Mouse (Mus musculus) MEL (cell line): ENCODE results near the gene Ehf. TPM values are rescaled to one million over a fixed set of nuclear protein-coding genes. Genes with fewer than 3 reads are reported as not detected.

Experiments used
- DNase-seq: peaks from one replicate; pipeline ENCODE4 v3.0.0; 2011; ENCODE audit warnings: low read depth, low spot score
- H3K27ac ChIP-seq: 2 replicates; pipeline ENCODE4 v1.5.1; 2012; ENCODE audit warnings: low read depth, mild to moderate bottlenecking, control low read depth, low read length, moderate library complexity; ENCODE audit not compliant: control insufficient read depth
- H3K27me3 ChIP-seq, 2 experiments: fragments of 150-350 bp in 1 of 2; sonication (generic) in 1 of 2; 2 replicates each; pipeline ENCODE4 v1.6.1; 2012; ENCODE audit warnings: low read length in 2 of 2, mild to moderate bottlenecking in 2 of 2, improper control_type of control experiment in 1 of 2, moderate library complexity in 1 of 2; ENCODE audit not compliant: insufficient read depth in 2 of 2, control insufficient read depth in 1 of 2
- H3K36me3 ChIP-seq, 2 experiments: 2 replicates each; pipeline ENCODE4 v1.6.1; 2012 to 2014; ENCODE audit warnings: low read length in 2 of 2, improper control_type of control experiment in 1 of 2, inconsistent platforms in 1 of 2, mild to moderate bottlenecking in 1 of 2; ENCODE audit not compliant: insufficient read depth in 2 of 2, control insufficient read depth in 1 of 2
- H3K4me1 ChIP-seq, 2 experiments: fragments of 150-350 bp in 1 of 2; sonication (generic) in 1 of 2; 2 replicates each; pipeline ENCODE4 v1.6.1; 2012; ENCODE audit warnings: low read length in 2 of 2, improper control_type of control experiment in 1 of 2, mild to moderate bottlenecking in 1 of 2; ENCODE audit not compliant: insufficient read depth in 2 of 2, control insufficient read depth in 1 of 2
- H3K4me3 ChIP-seq, 2 experiments: fragments of 150-350 bp in 1 of 2; sonication (generic) in 1 of 2; 2 replicates each; pipeline ENCODE4 v1.5.1; 2012; ENCODE audit warnings: low read depth in 2 of 2, low read length in 2 of 2, mild to moderate bottlenecking in 2 of 2, moderate library complexity in 2 of 2, control low read depth in 1 of 2, improper control_type of control experiment in 1 of 2; ENCODE audit not compliant: control insufficient read depth in 1 of 2, insufficient read depth in 1 of 2
- H3K79me2 ChIP-seq: 2 replicates; pipeline ENCODE4 v1.6.1; 2012; ENCODE audit warnings: mild to moderate bottlenecking, low read length, moderate library complexity; ENCODE audit not compliant: control insufficient read depth, poor library complexity, insufficient read depth
- H3K9ac ChIP-seq: 2 replicates; pipeline ENCODE4 v1.6.1; 2012; ENCODE audit warnings: low read depth, mild to moderate bottlenecking, control low read depth, low read length, moderate library complexity; ENCODE audit not compliant: control insufficient read depth, poor library complexity, severe bottlenecking
- H3K9me3 ChIP-seq: fragments of 150-350 bp; sonication (generic); replicated peaks from 2 replicates; pipeline ENCODE4 v1.6.1; 2012; ENCODE audit warnings: mild to moderate bottlenecking, low read length, improper control_type of control experiment, moderate library complexity; ENCODE audit not compliant: insufficient read depth
- BHLHE40 ChIP-seq: IDR thresholded peaks from 2 replicates; pipeline ENCODE4 v1.6.1; 2012; ENCODE audit warnings: low read depth, mild to moderate bottlenecking, inconsistent platforms, low read length, improper control_type of control experiment, borderline replicate concordance
- CHD2 ChIP-seq: IDR thresholded peaks from 2 replicates; pipeline ENCODE4 v1.6.1; 2011; ENCODE audit warnings: low read length, improper control_type of control experiment
- ELF1 ChIP-seq: IDR thresholded peaks from 2 replicates; pipeline ENCODE4 v1.6.1; 2014; ENCODE audit warnings: low read depth, mild to moderate bottlenecking, inconsistent platforms, low read length, improper control_type of control experiment, moderate library complexity
- EP300 ChIP-seq, 2 experiments: IDR thresholded peaks; 2 replicates each; pipeline ENCODE4 v1.6.1; 2011; ENCODE audit warnings: improper control_type of control experiment in 2 of 2, low read length in 2 of 2, low read depth in 1 of 2, mild to moderate bottlenecking in 1 of 2
- GATA1 ChIP-seq: IDR thresholded peaks from 2 replicates; pipeline ENCODE4 v1.6.1; 2011; ENCODE audit warnings: low read depth, low read length, improper control_type of control experiment
- HCFC1 ChIP-seq: IDR thresholded peaks from 2 replicates; pipeline ENCODE4 v1.6.1; 2012; ENCODE audit warnings: low read depth, mild to moderate bottlenecking, inconsistent platforms, low read length, improper control_type of control experiment, moderate library complexity
- MAFK ChIP-seq: IDR thresholded peaks from 2 replicates; pipeline ENCODE4 v1.6.1; 2011; ENCODE audit warnings: low read depth, mild to moderate bottlenecking, low read length, improper control_type of control experiment, borderline replicate concordance
- MYB ChIP-seq: IDR thresholded peaks from 2 replicates; pipeline ENCODE4 v1.6.1; 2011; ENCODE audit warnings: mild to moderate bottlenecking, low read depth, low read length, improper control_type of control experiment
- MYC ChIP-seq: IDR thresholded peaks from 2 replicates; pipeline ENCODE4 v1.6.1; 2011; ENCODE audit warnings: low read depth, mild to moderate bottlenecking, low read length, improper control_type of control experiment, moderate library complexity
- NELFE ChIP-seq: IDR thresholded peaks from 2 replicates; pipeline ENCODE4 v1.6.1; 2011; ENCODE audit warnings: low read depth, low read length, improper control_type of control experiment
- POLR2AphosphoS2 ChIP-seq: IDR thresholded peaks from 2 replicates; pipeline ENCODE4 v1.6.1; 2011; ENCODE audit warnings: low read length, improper control_type of control experiment
- RAD21 ChIP-seq: IDR thresholded peaks from 2 replicates; pipeline ENCODE4 v1.6.1; 2011; ENCODE audit warnings: mild to moderate bottlenecking, low read depth, low read length, improper control_type of control experiment
- RCOR1 ChIP-seq: IDR thresholded peaks from 2 replicates; pipeline ENCODE4 v1.6.1; 2012; ENCODE audit warnings: low read depth, mild to moderate bottlenecking, inconsistent platforms, low read length, improper control_type of control experiment
- SIN3A ChIP-seq: IDR thresholded peaks from 2 replicates; pipeline ENCODE4 v1.6.1; 2012; ENCODE audit warnings: low read length, improper control_type of control experiment, inconsistent platforms
- TCF12 ChIP-seq: IDR thresholded peaks from 2 replicates; pipeline ENCODE4 v1.6.1; 2014; ENCODE audit warnings: low read depth, mild to moderate bottlenecking, inconsistent platforms, low read length, improper control_type of control experiment, moderate library complexity
- UBTF ChIP-seq: IDR thresholded peaks from 2 replicates; pipeline ENCODE4 v1.6.1; 2012; ENCODE audit warnings: low read depth, mild to moderate bottlenecking, inconsistent platforms, low read length, improper control_type of control experiment, moderate library complexity, borderline replicate concordance; ENCODE audit not compliant: insufficient read depth
- ZC3H11A ChIP-seq: IDR thresholded peaks from 2 replicates; pipeline ENCODE4 v1.6.1; 2012; ENCODE audit warnings: low read depth, mild to moderate bottlenecking, inconsistent platforms, low read length, improper control_type of control experiment
- ZMIZ1 ChIP-seq: IDR thresholded peaks from 2 replicates; pipeline ENCODE4 v1.6.1; 2012; ENCODE audit warnings: low read depth, mild to moderate bottlenecking, inconsistent platforms, low read length, improper control_type of control experiment, moderate library complexity
- ZNF384 ChIP-seq: IDR thresholded peaks from 2 replicates; pipeline ENCODE4 v1.6.1; 2012; ENCODE audit warnings: low read depth, mild to moderate bottlenecking, inconsistent platforms, low read length, improper control_type of control experiment
- polyA plus RNA-seq, 2 experiments: library from polyadenylated mRNA; stranded (reverse) in 1 of 2; unstranded in 1 of 2; fragments of >175 nt in 1 of 2; fragments of >200 nt in 1 of 2; gene quantifications; 2 replicates each; pipeline versions ENCODE4 v1.2.1 to v1.2.4; 2012; ENCODE audit warnings: low replicate concordance in 2 of 2, low read depth in 1 of 2; ENCODE audit not compliant: insufficient read length in 2 of 2, insufficient read depth in 1 of 2, missing spikeins in 1 of 2
- total RNA-seq: library from RNA; depleted of rRNA; stranded (reverse); fragments of 300-350 nt; gene quantifications from 2 replicates; pipeline ENCODE4 v1.2.3, GENCODE M21; 2012

The Ehf gene
- total and polyA plus RNA-seq, 3 experiments, result not detected

- H3K9ac ChIP-seq, result no peak overlapping the region
- no peak overlapping the region for H3K4me3 ChIP-seq
- DNase-seq, result no peak
- no peaks in the 10 kb centered on the region for H3K79me2 ChIP-seq
- peaks cover 3 to 8% of the 10 kb centered on the region in 2 experiments for H3K27me3 ChIP-seq
- H3K9me3 ChIP-seq, result no peaks in the 10 kb centered on the region
- no peak overlapping the region for H3K27ac ChIP-seq
- no peaks in the 10 kb centered on the region for H3K4me1 ChIP-seq
- H3K36me3 ChIP-seq, result no peaks in the 10 kb centered on the region
- no peak for TF ChIP-seq ZC3H11A
- no peak for TF ChIP-seq BHLHE40
- TF ChIP-seq UBTF, result no peak
- no peak for TF ChIP-seq ZMIZ1
- TF ChIP-seq ELF1, result no peak
- no peak for TF ChIP-seq TCF12
- TF ChIP-seq ZNF384, result no peak
- no peak for TF ChIP-seq MYC
- TF ChIP-seq RAD21, result no peak
- no peak for TF ChIP-seq MAFK
- TF ChIP-seq RCOR1, result no peak
- TF ChIP-seq EP300 (IDR thresholded peaks at IDR 0.05; ENCODE audit: low read depth in 1 of 2, low read length in 2 of 2), result no peak
- no peak for TF ChIP-seq CHD2
- no peak for TF ChIP-seq GATA1
- no peak for TF ChIP-seq MYB
- TF ChIP-seq SIN3A, result no peak
- no peak for TF ChIP-seq NELFE
- TF ChIP-seq HCFC1, result no peak
Measured at GRCm38 (mm10) chr2:103282184-103282750, 20.8 kb downstream of the Ehf start.

DNA sequence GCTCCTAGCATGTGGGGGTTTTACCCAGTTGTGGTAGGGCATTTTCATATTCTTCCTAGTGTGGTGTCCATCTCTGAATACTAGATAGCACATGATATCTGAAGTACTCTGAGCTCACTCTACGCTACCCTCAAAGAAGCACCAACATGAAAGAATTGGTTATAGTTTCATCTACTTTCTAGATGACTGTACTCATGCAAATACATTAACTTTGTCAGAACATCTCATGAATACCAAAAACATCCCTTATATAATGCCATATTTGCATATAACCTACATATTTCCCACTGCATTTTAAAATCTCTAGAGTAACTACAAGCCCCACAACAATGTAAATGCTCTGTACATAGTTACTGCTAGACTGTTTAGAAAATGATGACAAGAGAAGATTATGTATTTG, 23.2 kb downstream of the Ehf start:
- no peaks in the 10 kb centered on the region for H3K79me2 ChIP-seq
- peaks cover 7 to 10% of the 10 kb centered on the region in 2 experiments; a peak in 3 of 4 replicates for H3K27me3 ChIP-seq
- no peak overlapping the region for H3K9ac ChIP-seq
- no peaks in the 10 kb centered on the region for H3K9me3 ChIP-seq
- H3K27ac ChIP-seq, result no peak overlapping the region
- no peaks in the 10 kb centered on the region for H3K4me1 ChIP-seq
- no peaks in the 10 kb centered on the region for H3K36me3 ChIP-seq
- no peak for DNase-seq
- no peak overlapping the region for H3K4me3 ChIP-seq
- no peak for TF ChIP-seq NELFE
- no peak for TF ChIP-seq POLR2AphosphoS2
